8 mouse cellular contexts compared by ENCODE assay signal in the genomic region with DNA sequence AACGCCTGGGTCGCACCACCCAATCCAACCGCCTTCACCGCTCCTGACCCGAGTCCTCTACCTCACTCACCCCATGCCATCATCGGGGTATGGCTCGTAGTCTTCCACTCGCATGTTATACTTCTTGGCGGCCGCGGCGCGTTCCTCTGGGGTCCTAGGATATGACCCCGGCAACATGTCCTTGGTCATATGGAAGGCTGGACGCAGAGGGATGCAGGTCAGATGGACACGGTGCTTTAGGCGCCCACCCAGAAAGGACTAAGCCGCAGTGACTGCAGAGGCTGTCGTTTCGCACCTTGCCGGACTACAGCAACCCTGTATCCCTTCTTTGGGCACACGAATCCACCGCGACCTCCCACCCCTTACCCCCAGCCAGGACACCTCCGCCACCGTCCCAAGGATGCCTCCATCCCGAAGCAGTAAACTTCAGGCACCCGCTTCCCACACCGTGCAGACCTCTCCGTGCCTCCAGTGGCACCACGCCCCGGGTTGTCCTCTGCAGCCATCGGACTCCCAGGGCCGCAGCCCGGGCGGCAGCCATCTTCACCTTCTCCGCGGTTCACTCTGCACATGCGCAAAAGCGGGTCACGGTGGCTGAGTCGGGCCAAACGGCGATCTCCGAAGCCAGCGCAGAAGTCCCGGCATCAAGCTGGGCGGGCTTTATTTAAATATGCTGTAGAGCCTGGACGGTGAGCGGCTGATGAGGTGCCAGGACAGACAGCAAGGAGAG. TPM values are rescaled to one million over a fixed set of nuclear protein-coding genes. Genes with fewer than 3 reads are reported as not detected.
DNase-seq lines count a peak whose midpoint lies in the region; ATAC-seq lines count a peak whose summit lies in the region.

A gene (minus strand): TSS at position 580 of the 730 bp plus-strand sequence.

- H3K79me2 ChIP-seq in macrophage (ENCODE audit: inconsistent target), result peaks cover 27% of the 10 kb centered on the region

- peaks cover 15% of the 10 kb centered on the region; the same call in 1 of the 2 replicates for H3K36me3 ChIP-seq in hindbrain, embryonic 16.5 days (ENCODE audit: control insufficient read depth, insufficient read depth, low read length)
- H3K36me3 ChIP-seq in macrophage (ENCODE audit: inconsistent target), result peaks cover 35% of the 10 kb centered on the region

- peak within 1 kb of the TSS; percentile 79 for H3K27ac ChIP-seq in hindbrain, embryonic 16.5 days (ENCODE audit: low read depth, low read length)
- H3K27ac ChIP-seq in macrophage, result peak within 1 kb of the TSS; percentile 79

- H3K9ac ChIP-seq in hindbrain, embryonic 16.5 days (ENCODE audit: low read depth, low read length), result peak within 1 kb of the TSS; percentile 86

- peak within 1 kb of the TSS; percentile 86 for H3K4me2 ChIP-seq in hindbrain, embryonic 16.5 days (ENCODE audit: low read length)

- H3K4me1 ChIP-seq in hindbrain, embryonic 16.5 days (ENCODE audit: control insufficient read depth, insufficient read depth, low read depth, low read length), result peaks cover 13% of the 10 kb centered on the region

- peak; percentile 88 for ATAC-seq in hindbrain, embryonic 16.5 days

- H3K27me3 ChIP-seq in hindbrain, embryonic 16.5 days (replicated peaks; ENCODE audit: control insufficient read depth, insufficient read depth, low read length), result no peaks in the 10 kb centered on the region; the same call in 1 of the 2 replicates

- DNase-seq in T-cell, adult 2 months (ENCODE audit: low spot score), result peak; percentile 92
- peak; percentile 98 to 99 for DNase-seq in cerebellum, postnatal 36 days
- peak; percentile 97 for DNase-seq in gastrocnemius, adult 18-20 months (ENCODE audit: low spot score)
- peak; percentile 97 to 99 for DNase-seq in left cerebral cortex, adult 18-20 months (ENCODE audit: low spot score in 2 of 2)
- peak; percentile 97 for DNase-seq in right cerebral cortex, adult 18-20 months
- DNase-seq in urinary bladder, postnatal 10 days (ENCODE audit: low spot score), result peak; percentile 91

- WGBS in hindbrain, embryonic 16.5 days, result under 1% methylated on average over 50 of the region's 50 CpGs
- 1% methylated on average over 50 of the region's 50 CpGs for WGBS in macrophage (ENCODE audit: missing documents)

- no peaks in the 10 kb centered on the region for H3K9me3 ChIP-seq in hindbrain, embryonic 16.5 days (ENCODE audit: control insufficient read depth, low read length)

- H3K4me3 ChIP-seq in hindbrain, embryonic 16.5 days (ENCODE audit: low read length), result peak within 1 kb of the TSS; percentile 77
- peak within 1 kb of the TSS; percentile 99 for H3K4me3 ChIP-seq in macrophage (ENCODE audit: inconsistent target)

RNA-seq across cellular contexts. Expression of the gene that starts here (rescaled TPM):
- total RNA-seq in gastrocnemius, adult 18-20 months (2021), result 100 to 1,000 TPM; 929 to 979 TPM
- polyA plus RNA-seq in hindbrain, embryonic 16.5 days (2015; fragmentation: Nextera tagmentation; extraction: Ambion mirVana), result 705 and 838 TPM in 2 replicates
- 100 to 1,000 TPM; 368 to 386 TPM for total RNA-seq in left cerebral cortex, adult 18-20 months (2021)
- total RNA-seq in macrophage (2018; cell fraction: chromatin; rRNA removed), result 10 to 100 TPM; 11.6 to 87.2 (median 31.0) TPM
- 100 to 1,000 TPM; 185 to 301 (median 252) TPM for total RNA-seq in macrophage (2018; cell fraction: cytosol; rRNA removed)
- 100 to 1,000 TPM in 3 of 26 experiments, 10 to 100 TPM in 23; 28.3 to 123 (median 56.3) TPM for total RNA-seq in macrophage (2018; cell fraction: nucleus; rRNA removed)
- polyA plus RNA-seq in macrophage (2018), result 162 to 351 TPM (median 235 TPM) in 3 replicates

Comparison
In these comparisons a context has a peak if more than half of its experiments do, and no peak if none do; other contexts are left out.
1. Peak in every context shown above with its lines: DNase-seq, ATAC-seq, H3K4me3 ChIP-seq and H3K27ac ChIP-seq.